Mouse (Mus musculus) left cerebral cortex, adult 8-10 months (tissue): Measurements from ENCODE around the gene Cyp3a41b. TPM values are rescaled to one million over a fixed set of nuclear protein-coding genes. Genes with fewer than 3 reads are reported as not detected.
"Not testable (repeated sequence)": the region's sequence is repeated elsewhere in the genome, so short reads cannot be mapped to it uniquely, and the experiment has no call there.

ENCODE experiments used
- DNase-seq, 2 experiments: peaks; one replicate each; pipeline ENCODE4 v3.0.0; 2022; ENCODE audit warnings: low spot score in 2 of 2
- total RNA-seq, 4 experiments: library from RNA; stranded (reverse); gene quantifications; 2 replicates each; pipeline ENCODE4 v1.2.4; 2022

The Cyp3a41b gene
- total RNA-seq, result not detected

DNA sequence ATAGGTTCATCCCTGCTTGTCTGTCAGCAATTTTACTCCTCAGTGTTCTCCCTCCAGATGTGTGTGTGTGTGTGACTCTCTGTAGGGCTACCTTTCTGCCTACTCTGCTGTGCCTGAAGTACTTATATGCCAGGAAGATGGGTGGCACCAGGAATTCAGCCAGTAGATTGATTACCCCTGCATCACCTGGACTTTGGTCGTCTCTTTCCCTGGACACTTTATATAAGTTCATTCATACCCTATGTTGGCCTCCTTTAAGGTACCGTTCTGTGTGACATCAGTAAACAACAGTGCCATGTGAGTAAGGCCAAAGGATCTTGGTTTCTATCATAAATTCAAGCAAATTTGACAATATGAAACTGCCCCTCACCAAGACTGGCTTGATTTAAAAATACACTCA lies at the start of gene Cyp3a41b:
Cyp3a41b (minus strand) TSS at position 101 of the 400 bp plus-strand sequence.
- DNase-seq, result not testable (repeated sequence)

GRCm38 (mm10) chr5:145632286-145632685 lies 47.8 kb upstream of the Cyp3a41b start:
- not testable (repeated sequence) for DNase-seq

GRCm38 (mm10) chr5:145604891-145605290 lies 20.4 kb upstream of the Cyp3a41b start:
- not testable (repeated sequence) for DNase-seq

- DNase-seq, result not testable (repeated sequence)
Measured at GRCm38 (mm10) chr5:145597851-145598250, 13.3 kb upstream of the Cyp3a41b start.

GRCm38 (mm10) chr5:145577321-145577720 lies 7.2 kb downstream of the Cyp3a41b start:
- DNase-seq, result not testable (repeated sequence)

DNA sequence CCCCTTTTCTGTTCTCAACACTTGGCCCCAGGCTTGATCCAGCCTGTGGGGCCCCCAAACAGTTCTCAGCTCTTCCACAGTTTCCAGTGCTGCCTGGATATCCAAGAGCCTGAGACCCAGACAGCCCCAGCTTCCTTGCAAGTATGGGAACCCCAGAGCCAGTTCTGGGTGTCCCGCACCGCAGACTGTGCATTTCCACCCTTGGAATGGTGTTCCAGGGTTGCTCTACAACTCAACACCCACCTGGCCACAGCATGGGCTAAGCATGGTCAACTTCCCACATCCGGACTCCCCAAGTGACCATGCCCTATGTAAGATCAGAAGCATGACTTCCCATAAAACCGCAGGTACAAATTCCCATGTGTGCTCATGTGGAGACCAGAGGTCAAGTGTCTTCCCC lies 8.9 kb downstream of the Cyp3a41b start:
- DNase-seq, result not testable (repeated sequence)

DNA sequence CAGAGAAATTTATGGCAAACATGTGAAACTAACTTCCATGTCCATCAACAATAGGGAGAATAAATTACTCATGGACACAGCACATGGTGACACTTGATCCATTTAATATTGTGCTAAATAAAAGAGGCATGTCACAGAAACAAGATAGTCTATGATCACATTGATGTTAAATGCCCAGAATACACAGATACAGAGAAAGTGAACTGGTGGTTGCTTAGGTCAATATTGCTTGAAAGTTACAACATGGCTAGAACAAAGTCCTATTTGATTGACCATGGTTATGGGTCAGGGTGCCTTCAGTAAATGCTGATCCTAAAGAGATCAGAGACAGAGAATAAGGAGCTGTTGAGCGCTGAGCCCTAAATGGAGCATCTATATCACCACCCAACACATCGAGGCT lies 12.6 kb downstream of the Cyp3a41b start:
- DNase-seq, result not testable (repeated sequence)

Other genes starting within 250 kb of the Cyp3a41b start
- under 1 TPM; 0.30 to 0.48 (median 0.34) TPM for gene Cyp3a57, start 239.5 kb downstream of the Cyp3a41b start, total RNA-seq
- gene Cyp3a16, start 115.0 kb downstream of the Cyp3a41b start, total RNA-seq, result not detected
- not detected for gene Cyp3a41a, start 135.4 kb upstream of the Cyp3a41b start, total RNA-seq
- gene Cyp3a44, start 221.1 kb upstream of the Cyp3a41b start, total RNA-seq, result not detected